Mouse (Mus musculus) ovary, postnatal 14 days (tissue): ENCODE measurements around the gene Sf3b4.
A peak's percentile ranks its signal among the peaks of the same experiment; 100 is the strongest.

Experiments used
- DNase-seq: peaks from one replicate; pipeline ENCODE4 v3.0.0; 2022; ENCODE audit warnings: low spot score

Sf3b4 gene

DNA sequence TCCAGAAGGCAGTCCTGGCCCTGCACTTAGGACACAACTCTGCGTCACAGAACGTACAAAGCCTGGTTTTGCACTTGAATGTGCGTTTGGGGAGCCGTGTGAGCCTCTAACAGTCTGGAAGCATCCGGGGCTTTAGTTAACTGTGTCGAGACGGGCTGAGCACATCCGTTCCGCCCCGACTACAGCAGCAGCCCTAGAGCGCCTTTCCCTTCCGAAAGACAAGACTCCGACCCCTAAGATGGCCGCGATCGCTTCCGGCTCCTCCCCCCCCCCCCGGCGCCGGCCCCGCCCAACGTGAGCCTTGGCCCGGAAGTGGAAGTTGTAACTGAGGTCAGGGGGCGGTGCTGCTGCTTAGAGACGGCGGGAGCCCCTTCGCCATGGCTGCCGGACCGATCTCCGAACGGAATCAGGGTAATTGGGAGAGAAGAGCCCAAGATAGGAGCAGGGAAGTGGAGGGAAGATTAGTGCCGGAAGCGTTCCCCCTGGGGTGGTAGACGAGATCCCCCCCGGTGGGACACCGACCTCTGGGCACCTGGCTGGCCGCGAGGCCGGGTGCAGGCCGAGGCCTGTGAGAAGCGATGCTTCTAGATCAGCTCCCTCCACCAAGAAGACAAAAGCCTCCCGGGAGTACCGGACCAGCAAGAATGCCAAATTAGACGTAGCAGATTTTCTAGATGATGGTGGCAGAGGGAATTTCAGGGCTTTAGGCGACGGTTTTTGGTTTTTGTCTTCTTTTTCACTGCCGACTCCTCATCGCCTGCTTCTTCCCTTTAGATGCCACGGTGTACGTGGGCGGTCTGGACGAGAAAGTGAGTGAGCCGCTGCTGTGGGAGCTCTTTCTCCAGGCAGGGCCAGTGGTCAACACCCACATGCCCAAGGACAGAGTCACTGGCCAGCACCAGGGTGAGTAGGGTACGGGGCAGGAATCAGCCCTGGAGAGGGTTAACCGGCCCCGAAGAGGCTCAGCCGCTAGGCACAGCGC is at the start of gene Sf3b4:
Gene Sf3b4 (plus strand): TSS at position 136 of the 982 bp plus-strand sequence.
- DNase-seq = peak; percentile 72

DNA sequence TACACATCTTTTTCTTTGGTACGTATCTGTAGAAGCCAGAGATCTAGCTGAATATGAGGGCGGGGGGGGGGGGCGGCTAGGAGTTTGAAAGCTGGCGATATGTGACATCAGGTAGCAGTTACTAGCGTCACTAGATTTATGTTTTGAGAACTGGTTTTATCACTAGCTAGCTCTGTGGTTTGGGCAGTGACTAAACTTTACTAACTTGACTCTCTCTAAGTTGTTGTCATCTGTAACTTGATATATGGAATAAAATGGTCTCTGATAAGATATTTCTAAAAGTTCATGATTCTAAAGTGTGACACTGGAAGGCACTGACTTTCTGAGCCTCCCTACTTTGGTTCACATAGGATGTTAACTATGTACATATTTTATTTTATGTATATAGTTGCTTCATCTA is 47.9 kb upstream of the Sf3b4 start:
- DNase-seq = no peak

DNA sequence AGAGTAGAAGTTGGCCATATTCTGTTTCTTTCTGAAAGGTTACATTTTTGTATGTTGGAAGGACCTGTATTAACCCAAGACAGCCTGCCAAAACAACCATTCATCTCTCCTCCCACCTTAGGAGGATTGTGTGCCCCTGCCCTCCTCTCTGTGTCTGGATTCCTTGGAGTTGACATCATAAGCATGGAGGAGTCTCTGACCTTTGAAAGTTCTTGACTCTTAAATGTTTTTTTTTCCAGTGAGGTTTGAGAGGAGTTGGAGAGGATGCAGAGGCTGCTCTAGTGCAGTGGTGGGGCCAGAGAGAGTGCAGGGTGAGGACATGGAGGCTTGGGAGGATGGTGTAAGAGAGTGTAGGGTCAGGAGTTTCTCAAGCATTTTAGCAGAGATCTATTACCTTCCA is 44.0 kb upstream of the Sf3b4 start:
- DNase-seq = no peak

DNA sequence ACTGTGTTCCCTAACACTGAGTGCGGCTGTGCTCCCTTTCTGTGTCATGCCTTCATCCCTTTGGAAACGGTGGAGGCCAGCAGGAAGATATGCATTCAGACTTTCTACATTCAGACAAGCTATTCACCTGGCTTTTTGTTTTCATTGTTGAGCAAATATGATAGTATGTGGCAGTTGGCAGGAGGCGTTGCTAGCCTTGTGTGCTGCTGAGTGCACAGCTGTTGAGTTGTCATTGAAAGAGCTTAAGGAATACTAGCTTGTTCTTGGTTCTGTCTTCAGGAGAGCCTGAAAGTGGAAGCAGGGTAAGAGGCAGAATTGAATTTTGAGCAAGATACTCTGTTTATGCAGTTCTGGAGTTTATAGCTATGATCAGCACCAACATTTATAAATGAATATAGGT is 39.7 kb upstream of the Sf3b4 start:
- no peak for DNase-seq

DNA sequence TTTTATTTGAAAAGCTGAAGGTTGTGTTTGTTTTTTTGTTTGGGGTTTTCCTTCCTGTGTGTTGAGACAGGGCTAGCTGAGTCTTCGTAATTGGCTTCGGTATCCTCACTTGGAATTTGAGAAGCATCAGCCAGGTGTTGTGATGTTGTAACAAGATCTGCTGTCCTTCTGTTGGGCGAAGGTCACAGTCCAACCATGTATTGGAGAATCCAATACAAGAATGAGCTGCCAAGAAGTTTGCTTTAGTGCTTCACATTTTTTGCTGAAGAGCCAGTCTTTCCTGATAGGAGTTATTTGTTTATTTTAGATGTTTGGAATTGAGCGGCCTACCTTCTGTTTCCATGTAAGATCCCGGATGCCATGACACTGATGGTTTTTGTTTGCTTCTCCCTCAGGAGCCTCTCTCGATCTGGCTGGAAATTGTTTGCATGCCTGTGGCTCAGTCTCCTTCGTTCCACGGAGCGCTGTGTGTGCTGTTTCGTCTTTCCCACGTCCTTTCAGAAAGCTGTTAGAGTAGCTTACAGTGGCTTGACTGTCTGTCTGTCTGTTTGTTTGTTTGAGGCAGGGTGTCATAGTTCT is 38.7 kb upstream of the Sf3b4 start:
- no peak for DNase-seq

DNA sequence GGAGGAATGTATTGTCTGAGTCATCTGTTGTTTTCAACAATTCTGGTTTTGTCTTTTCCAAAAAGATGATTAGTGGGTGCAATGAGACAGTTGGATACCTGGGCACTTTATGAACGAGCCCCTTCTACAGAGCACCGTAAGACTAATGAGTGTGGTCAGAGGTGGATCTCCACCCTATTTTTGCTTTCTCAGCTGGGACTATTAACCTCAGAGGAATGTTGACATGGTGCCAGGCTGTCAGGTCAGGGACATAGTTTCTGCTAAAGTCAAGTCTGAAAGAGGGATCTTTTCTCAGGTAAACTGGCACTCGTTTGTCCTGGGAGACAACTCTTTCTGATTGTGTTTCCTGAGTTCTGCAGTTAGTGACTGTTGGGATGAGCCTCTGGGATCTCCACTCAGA is 37.1 kb upstream of the Sf3b4 start:
- DNase-seq = no peak

DNA sequence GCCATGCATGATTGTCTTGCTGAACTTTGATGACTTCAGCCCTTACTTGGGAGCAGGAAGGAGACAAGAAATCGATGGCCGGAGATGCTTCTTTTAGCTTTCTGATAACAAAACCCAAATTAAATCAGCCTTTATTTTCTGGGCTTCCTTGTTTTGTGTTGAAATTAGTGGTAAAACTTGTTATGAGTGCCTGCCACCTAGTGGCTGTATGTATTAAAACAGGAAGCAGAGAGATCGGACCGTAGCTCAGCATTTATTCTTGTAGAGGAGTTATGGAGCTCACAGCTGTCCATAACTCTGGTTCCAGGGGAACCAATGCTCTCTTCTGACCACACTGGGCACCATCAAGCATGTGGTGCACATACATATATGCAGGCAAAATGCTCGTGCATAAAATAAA is 24.2 kb upstream of the Sf3b4 start:
- DNase-seq = no peak

DNA sequence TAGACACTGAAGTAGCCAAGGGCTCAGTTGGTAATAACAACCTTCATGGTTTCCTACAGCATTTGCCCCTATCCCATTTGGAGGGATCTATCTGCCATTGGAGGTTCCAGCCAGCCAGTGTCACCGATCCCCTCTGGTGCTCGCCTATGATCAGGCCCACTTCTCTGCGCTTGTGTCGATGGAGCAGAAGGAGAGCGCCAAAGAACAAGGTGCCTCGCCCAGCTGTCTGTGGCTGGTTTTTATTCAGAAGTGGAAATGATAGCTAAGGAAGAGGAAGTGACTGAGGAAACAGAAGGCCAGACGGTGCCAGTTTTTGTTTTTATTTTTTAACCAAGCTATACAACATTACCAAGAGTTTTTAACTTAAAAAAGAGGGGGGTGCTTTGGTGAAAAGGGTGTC is 20.3 kb upstream of the Sf3b4 start:
- no peak for DNase-seq

DNA sequence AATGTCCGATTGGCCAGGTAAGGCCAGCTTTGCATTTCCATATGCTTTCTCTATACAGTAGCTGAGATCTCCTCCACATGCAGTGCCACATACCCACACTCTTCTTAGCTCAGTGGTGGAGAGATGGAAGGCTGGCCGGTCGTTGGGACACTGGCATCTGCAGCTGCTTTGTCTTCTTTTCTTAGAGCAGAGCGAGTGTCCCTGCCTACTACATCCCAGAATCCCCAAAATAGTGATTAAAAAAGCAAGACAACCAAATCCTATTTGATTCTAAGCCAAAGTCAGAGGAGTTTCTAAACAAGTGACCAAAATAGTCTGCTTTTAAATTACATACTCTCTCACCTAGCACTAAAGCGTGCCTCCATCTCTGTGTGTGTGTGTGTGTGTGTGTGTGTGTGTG is 19.5 kb upstream of the Sf3b4 start:
- no peak for DNase-seq

DNA sequence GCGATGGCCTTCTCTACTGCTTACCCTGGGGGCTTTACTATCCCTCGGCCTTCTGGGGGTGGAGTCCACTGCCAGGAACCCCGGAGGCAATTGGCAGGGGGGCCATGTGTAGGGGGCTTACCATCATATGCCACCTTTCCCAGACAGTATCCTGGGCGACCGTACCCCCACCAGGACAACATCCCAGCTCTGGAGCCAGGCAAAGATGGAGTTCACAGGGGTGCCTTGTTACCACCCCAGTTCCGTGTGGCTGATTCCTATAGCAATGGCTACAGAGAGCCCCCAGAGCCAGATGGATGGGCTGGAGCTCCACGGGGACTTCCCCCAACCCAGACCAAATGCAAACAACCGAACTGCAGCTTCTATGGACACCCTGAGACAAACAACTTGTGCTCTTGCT is 16.6 kb upstream of the Sf3b4 start:
- DNase-seq = no peak

DNA sequence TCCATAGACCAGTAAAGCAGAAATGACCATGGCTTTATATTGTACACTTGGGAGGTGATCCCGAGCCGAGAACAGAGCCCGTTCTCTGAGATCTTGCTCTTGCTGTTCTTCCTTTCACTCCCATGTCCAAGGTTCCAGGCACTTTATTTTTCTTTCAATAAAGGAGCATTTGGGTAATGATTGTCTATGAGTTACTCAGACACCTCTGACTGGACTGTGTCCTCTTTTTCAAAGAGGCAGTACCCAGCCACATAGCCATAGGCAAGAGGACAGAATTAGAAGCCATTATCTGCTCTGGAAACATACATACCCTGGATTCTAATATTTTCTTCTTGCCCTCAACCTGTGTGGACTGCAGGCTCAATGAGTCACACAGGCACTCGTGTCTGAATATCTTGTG is 12.3 kb upstream of the Sf3b4 start:
- no peak for DNase-seq

DNA sequence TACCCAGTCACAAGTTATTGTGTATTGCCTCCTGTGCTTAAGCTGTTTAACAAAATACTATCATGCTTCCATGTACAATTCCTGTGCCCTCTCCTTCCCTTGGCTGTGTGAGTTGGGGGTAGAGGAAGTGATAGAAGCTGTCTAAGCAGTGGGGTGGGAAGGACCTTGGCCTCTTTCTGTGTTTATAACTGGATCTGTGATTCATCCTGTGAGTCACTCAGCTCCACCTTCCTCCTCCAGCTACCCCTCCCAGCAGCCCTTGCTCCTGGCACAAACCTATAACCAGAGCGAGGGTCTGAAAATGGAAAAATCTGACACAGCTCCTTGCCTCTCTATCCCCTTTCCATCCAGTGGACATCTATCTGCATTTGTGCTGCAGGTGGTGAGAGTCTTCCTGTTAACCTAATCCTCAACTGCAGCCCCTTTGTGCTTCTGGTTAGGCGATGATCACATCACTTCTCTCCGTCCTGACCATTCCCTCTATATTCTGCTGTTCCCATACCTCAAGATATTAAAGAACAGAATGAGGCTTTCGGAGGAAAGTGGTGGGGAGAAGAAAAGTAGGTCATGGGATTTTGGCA is 11.8 kb upstream of the Sf3b4 start:
- DNase-seq = peak; percentile 33

DNA sequence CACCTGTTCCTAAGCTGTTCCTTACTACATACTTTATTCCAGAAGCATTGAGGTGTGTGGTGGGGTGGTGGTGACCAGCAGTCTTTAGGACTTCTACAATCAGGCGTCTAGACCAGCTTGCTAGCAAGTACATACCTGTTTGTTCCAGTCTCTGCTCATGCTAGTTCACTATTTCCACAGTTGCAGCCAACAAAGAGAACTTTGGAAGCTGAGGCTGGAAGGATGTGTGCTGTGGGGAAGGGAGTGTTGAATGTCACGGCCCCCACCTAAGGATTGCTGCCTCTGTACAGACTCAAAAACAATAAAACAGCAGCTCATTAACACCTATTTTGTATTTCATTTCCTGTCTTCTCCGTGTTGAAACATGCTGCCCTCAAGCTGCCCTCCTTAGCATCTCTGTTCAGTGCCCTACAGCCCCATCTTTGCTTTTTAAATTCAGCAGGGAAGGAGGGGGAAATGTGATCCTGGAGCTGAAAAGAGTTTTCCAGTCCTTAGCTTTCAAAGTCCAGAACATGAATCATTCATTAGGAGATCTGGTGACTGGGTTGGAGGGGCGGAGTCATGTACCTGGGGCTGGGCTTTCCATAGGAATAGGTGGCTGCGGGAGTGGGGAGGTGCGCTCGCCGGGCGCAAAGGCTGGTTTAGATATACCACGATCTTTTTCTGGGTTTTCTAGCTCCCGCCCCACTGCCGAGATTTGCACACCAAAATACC is 11.2 kb upstream of the Sf3b4 start:
- DNase-seq = no peak

DNA sequence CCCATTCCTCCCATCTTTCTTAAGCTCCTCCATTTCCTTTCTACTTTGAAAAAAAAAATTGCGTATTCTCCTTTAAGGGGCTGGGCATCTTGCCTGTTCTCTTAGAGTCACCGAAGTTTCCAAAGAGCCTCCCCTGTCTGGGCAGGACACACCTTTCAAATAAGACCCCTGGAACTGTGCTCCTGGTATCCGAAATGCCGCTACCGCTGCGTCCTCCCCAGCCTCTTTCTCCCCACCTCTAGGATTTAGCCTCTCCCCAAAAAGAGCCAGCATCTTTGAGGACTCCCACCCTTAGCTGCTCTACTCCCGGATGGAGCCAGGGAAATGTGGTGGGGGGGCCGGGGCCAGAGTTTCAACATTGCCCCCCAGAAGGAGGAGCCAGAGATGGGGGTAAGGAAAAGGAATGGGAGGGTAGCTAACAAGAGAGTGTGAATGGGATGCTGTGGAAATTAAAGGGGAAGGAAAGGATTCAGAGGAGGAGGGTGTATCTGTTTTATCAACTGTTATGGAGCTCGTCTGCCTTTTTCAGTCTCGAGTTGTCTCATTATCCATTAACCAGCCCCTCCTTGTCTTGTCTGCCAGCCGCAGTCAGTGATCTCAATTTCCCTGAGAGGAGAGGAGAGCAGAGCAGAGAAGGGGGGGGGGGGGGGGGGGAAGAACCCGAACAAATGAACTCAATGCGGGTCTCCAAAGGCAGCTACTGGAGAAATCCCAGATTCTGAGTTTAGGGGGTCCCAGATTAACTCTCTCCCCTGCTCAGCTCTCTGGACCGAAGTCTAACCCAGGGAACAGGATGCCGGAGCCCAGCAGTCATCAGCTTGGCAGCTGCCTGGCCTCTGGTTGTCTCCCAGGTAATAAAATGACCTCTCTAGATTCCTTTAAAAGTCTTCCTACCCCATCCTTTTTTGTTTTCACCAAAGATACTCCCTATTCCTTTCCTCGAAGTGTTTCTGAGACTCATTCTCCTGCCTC is 10.0 kb upstream of the Sf3b4 start, which contains the start of gene Mtmr11:
Gene Mtmr11 (plus strand): TSS at position 136 of the 972 bp plus-strand sequence.
- DNase-seq = no peak

DNA sequence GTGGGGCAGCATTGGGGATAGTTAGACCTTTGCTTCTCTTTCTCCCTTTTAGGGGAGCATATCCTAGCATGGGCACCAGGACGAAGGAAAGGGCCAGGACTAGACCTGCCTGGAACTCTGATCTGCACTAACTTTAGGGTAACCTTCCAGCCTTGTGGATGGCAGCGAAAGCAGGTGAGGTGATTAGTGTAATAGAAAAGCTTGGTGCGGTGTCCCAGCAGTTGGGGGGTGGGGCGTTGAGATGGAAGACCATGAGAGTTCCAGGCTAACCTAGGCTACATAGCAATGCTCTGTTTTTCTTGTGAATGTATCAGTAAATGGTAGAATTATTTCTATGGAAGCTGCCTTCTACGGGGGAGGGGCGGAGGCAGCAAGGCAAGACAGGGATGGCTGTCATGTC is 9.1 kb upstream of the Sf3b4 start:
- DNase-seq = no peak

DNA sequence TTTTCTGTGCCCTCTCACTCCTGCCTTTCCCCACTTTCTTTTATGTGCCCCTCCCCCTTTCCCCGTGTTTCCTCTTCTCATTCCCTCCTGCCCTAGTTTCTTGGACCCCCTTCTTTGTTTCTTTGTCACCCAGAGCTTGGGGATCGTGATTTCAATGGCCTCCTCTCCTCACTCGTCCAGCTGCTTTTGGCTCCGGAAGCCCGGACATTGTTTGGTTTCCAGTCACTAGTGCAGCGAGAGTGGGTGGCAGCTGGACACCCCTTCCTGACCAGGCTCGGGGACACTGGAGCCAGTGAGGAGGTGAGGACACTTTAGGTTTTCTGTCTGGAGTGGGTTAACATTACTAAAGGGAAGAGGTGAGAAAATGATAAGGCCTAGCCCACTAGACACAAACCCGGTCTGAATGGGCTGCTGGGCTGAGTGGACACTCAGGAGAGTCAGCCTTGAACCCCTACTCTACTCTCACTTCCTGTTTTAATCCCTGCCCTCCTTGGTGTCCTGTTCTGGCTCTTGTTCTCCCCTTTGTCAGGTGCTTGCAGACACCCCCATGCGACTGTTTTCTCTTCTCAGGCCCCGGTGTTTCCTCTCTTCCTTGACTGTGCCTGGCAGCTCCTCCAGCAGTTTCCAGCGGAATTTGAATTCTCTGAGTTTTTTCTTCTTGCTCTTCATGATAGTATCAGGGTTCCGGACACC is 3.5 kb upstream of the Sf3b4 start:
- no peak for DNase-seq

DNA sequence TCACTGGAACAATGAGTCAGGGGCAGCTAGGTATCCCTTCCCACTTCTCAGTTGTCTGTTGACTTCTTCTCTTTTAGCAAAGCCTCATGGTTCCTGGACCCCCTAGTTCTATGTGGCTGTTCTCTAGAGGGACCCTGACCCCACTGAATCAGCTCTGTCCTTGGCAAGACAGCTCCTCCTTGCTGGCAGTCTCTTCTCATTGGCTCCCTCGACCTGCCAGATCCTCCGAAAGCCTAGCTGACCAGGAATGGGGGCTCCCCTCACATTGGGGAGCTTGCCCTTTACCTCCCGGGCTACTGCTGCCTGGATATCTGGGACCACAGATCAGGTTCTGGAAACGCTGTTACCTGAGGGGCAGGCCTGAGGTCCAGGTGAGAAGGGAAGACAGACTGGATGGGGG is 1.9 kb upstream of the Sf3b4 start:
- no peak for DNase-seq

DNA sequence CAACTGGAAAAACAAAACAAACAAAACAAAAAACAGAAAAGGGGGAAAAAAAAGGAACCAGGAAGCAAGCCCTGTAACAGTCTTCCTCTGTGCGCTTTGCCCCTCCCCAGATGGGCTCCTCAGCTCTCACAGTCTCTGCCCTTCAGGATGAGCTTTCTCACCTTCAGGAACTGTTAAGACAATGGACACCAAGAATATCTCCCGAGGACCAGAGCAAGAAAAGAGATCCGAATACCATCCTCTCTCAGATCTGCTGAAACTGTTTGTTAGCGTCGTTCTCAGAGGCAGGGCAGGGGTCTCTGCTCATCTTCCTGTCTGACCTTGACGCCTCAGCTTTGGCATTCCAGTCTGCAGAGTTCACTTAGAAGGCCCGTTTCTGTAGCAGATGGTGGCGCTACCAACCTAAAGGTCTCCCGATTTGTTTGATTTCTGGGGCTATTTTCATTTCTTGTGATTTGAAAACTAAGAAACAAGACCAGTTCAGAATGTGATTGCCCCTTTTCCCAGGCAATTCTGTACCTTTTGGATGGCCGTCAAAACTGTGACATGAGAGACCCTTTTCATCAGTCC is 1.1 kb upstream of the Sf3b4 start:
- no peak for DNase-seq

DNA sequence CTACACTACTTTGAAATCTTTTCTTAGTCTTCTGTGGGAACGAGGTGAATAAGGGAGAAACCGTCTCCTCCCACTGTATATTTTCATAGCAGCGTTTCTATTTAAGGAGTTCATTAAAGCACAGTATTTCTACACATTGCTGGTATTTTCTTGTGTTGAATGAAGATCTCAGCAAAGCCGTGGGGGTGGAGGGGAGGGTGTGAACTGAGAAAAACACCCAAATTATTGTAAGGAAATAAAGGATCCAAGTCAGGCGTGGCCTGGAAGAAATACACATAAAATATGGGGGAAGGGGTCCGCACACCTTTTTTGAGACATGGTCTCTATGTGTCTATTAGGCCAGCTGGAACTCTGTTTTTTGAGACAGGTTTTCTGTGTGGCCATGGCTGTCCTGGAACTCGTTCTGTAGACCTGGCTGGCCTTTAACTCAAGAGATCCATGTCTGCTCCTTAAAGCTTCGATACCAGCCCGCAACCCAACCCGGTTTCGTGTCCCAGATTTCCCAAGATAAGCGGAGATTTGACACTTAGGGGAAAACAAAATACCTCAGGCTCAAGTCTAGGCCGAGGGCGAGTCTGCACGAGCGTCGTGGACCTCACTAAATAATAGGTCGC is 442 bp upstream of the Sf3b4 start:
- peak; percentile 31 for DNase-seq

DNA sequence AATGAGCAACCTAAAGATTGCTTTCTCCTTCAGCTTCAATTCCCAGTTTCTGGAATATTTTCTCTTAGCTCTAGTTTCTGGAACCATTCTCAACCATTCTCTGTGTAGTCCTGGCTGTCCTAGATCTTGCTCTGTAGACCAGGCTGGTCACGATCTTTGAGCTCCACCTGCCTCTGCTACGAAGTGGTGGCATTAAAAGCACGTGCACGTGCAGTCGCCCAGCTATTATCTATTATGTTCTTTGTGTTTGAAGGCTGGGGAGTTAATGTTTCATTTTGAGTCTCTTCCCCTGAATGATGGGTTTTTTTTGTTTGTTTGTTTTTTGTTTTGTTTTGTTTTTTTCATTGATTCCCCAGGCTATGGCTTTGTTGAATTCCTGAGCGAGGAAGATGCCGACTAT is 1.1 kb downstream of the Sf3b4 start:
- no peak for DNase-seq
